Mouse (Mus musculus): ENCODE data around the gene Glmp. TPM values are rescaled to one million over a fixed set of nuclear protein-coding genes. Genes with fewer than 3 reads are reported as not detected.

Gene Glmp
- polyA plus RNA-seq, 1 experiment = 138 TPM

GRCm38 (mm10) chr3:88296110-88296560 lies 28.7 kb upstream of the Glmp start:
- H3K27me3 ChIP-seq (replicated peaks) = no peaks in the 10 kb centered on the region
- H3K36me3 ChIP-seq (replicated peaks; ENCODE audit: low read length) = peaks cover 24% of the 10 kb centered on the region
- H3K4me1 ChIP-seq = peaks cover 40% of the 10 kb centered on the region
- H3K4me3 ChIP-seq (replicated peaks) = peak overlapping the region; percentile 98
- TF ChIP-seq GATA1 (IDR thresholded peaks at IDR 0.05; ENCODE audit: borderline replicate concordance, low read length) = no peak
- no peak for TF ChIP-seq FLI1 (IDR thresholded peaks at IDR 0.05; ENCODE audit: low read length)
- H3K9me3 ChIP-seq = no peaks in the 10 kb centered on the region

DNA sequence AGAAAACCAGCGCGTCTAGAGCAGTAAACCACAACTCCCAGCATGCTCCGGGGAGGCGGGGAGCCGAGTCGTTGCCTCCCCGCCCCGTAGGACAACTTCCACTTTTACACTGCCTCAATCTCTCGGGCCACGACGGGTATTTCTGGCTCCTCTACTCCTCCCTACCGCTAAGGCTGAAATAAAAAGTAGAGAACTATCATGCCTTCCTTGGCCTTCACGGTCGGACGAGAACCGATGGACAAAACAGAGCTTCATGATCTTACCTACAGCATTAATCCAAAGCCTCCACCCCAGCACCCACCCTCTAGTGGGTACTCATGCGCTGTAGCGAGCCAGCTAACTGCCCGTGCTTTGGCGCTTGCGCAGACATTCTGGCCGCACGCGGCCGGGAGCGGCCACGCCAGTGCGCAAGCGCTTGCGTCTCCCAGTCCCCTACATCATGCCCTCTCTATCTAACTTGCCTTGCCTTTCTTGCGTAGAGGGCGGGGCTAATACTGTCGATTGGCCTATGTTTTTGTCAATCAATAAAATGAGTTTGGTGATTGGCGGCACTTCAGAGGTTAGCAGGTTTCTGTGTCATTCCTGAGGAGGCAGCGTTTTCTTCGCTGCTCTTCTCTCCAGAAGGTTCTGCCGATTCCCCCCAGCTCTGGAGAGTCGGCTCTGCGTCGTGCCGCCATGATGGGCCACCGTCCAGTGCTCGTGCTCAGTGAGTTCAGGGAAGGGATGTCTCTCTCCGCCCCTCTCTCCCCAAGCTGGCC lies 28.1 kb upstream of the Glmp start, which contains the start of the genes Tsacc and Cct3:
Gene Tsacc (minus strand): TSS at position 439 of the 758 bp plus-strand sequence.
Gene Cct3 (plus strand): TSS at position 556 of the 758 bp plus-strand sequence.
- Histone ChIP-seq H3K36me3 (replicated peaks; ENCODE audit: low read length) (peaks cover 29% of the 10 kb centered on the region), H3K27me3 (replicated peaks) (no peaks in the 10 kb centered on the region)

DNA sequence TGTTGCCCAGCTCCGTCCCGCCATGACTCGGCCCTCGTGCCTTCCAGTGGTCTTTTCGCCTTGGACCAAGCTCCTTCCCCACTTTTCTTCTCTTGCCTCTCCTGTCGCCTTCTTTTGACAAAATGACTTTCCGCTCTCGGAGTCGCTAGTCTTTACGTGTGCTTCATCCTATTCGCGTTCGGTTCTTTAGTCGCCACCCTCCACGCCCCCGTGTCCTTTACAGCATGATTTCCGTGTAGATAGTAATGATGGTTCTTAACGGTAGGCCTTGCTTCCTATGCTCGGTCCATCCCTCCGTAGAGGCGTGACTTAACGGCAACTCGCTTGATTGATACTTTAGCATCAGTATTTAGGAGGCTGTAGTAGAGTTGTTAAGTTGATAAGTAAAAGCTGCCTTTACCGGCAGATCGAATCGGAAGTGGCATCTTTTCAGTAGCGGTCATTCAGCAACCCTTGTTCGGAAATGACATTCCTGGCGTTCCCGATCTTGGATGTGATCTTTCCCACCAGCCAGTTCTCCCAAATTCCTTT lies 27.4 kb upstream of the Glmp start:
- H3K4me3 ChIP-seq (replicated peaks) = peak overlapping the region; percentile 98
- H3K36me3 ChIP-seq (replicated peaks; ENCODE audit: low read length) = peaks cover 35% of the 10 kb centered on the region
- H3K9me3 ChIP-seq = no peaks in the 10 kb centered on the region
- peaks cover 40% of the 10 kb centered on the region for H3K4me1 ChIP-seq
- H3K27me3 ChIP-seq (replicated peaks) = no peaks in the 10 kb centered on the region
- TF ChIP-seq GATA1 (IDR thresholded peaks at IDR 0.05; ENCODE audit: borderline replicate concordance, low read length) (no peak), FLI1 (IDR thresholded peaks at IDR 0.05; ENCODE audit: low read length) (no peak)

More for the DNA sequence above, 28.1 kb upstream of the Glmp start, which contains the start of the genes Tsacc and Cct3:
- TF ChIP-seq GATA1 (IDR thresholded peaks at IDR 0.05; ENCODE audit: borderline replicate concordance, low read length) = no peak
- TF ChIP-seq FLI1 (IDR thresholded peaks at IDR 0.05; ENCODE audit: low read length) = no peak
- no peaks in the 10 kb centered on the region for H3K9me3 ChIP-seq
- peaks cover 40% of the 10 kb centered on the region for H3K4me1 ChIP-seq
- peak within 1 kb of the TSS; percentile 98 for H3K4me3 ChIP-seq (replicated peaks)

DNA sequence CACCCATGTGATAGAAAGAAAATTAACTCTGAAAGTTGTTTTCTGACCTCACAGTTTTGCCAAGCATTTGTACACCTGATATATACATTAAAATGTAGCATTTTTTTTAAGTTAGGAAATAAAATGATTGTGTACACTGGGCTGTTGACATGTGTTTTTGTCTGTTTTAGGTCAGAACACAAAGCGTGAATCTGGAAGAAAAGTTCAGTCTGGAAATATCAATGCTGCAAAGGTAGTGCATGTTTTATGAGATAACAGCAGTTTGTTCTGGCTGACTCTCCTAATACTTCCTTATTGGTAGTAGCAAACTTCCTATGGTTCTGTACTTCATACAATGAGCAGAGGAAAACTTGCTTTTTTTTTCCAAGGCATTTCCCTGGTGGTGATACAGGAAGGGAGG lies 25.7 kb upstream of the Glmp start:
- TF ChIP-seq FLI1 (IDR thresholded peaks at IDR 0.05; ENCODE audit: low read length) = no peak
- TF ChIP-seq GATA1 (IDR thresholded peaks at IDR 0.05; ENCODE audit: borderline replicate concordance, low read length) = no peak
- Histone ChIP-seq H3K36me3 (replicated peaks; ENCODE audit: low read length) (peaks cover 53% of the 10 kb centered on the region), H3K4me3 (replicated peaks) (no peak overlapping the region)

DNA sequence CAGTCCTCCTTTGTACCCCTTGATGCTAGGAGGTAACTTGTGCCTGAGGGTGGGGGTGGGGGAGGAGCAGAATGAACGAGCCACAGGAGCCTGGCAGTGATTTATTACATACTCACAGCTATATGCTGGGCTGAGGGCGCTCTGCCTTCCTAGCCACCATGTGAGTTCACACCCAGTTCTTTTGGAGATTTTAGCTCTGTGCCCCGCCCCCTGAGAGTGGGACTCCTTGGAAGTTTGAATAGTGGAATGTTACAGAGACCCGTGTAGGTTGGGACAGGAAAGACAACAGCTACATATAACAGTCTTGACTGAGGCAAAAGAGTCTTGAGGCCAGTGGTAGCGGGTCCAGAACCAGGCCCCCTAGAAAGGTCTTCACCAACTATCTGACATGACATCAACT lies 4.1 kb downstream of the Glmp start:
- Histone ChIP-seq H3K9me3 (no peaks in the 10 kb centered on the region), H3K36me3 (replicated peaks; ENCODE audit: low read length) (peaks cover 62% of the 10 kb centered on the region), H3K4me3 (replicated peaks) (no peak overlapping the region), H3K4me1 (peaks cover 35% of the 10 kb centered on the region), H3K27me3 (replicated peaks) (no peaks in the 10 kb centered on the region)
- TF ChIP-seq GATA1 (IDR thresholded peaks at IDR 0.05; ENCODE audit: borderline replicate concordance, low read length) = no peak
- TF ChIP-seq FLI1 (IDR thresholded peaks at IDR 0.05; ENCODE audit: low read length) = no peak

More for the DNA sequence above, 25.7 kb upstream of the Glmp start:
- Histone ChIP-seq H3K9me3 (no peaks in the 10 kb centered on the region), H3K27me3 (replicated peaks) (no peaks in the 10 kb centered on the region), H3K4me1 (peaks cover 40% of the 10 kb centered on the region)

DNA sequence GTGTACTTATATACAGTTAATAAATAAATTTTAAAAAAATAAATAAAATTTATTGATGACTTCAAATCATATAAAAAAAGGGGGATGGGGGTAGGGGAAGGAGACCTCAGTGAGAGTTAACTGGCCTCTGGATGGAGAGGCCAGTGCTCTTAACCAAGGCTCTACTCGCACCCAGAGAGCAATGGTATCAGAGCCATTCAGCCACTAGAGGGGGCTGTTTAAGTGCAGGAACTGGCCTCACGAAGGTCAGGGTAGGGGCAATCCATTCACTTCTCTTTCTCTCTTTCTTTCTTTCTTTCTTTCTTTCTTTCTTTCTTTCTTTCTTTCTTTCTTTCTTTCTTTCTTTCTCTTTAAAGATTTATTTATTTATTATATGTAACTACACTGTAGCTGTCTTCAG lies 6.5 kb downstream of the Glmp start:
- Histone ChIP-seq H3K9me3 (no peaks in the 10 kb centered on the region), H3K27me3 (replicated peaks) (no peaks in the 10 kb centered on the region), H3K36me3 (replicated peaks; ENCODE audit: low read length) (peaks cover 58% of the 10 kb centered on the region), H3K4me1 (peaks cover 35% of the 10 kb centered on the region), H3K4me3 (replicated peaks) (no peak overlapping the region)
- TF ChIP-seq GATA1 (IDR thresholded peaks at IDR 0.05; ENCODE audit: borderline replicate concordance, low read length) = no peak
- no peak for TF ChIP-seq FLI1 (IDR thresholded peaks at IDR 0.05; ENCODE audit: low read length)

- no peaks in the 10 kb centered on the region for H3K9me3 ChIP-seq
- no peaks in the 10 kb centered on the region for H3K27me3 ChIP-seq (replicated peaks)
- no peak overlapping the region for H3K4me3 ChIP-seq (replicated peaks)
- TF ChIP-seq GATA1 (IDR thresholded peaks at IDR 0.05; ENCODE audit: borderline replicate concordance, low read length) (no peak), FLI1 (IDR thresholded peaks at IDR 0.05; ENCODE audit: low read length) (no peak)
- peaks cover 37% of the 10 kb centered on the region for H3K36me3 ChIP-seq (replicated peaks; ENCODE audit: low read length)
- H3K4me1 ChIP-seq = peaks cover 41% of the 10 kb centered on the region
Observed at GRCm38 (mm10) chr3:88334029-88334658, 9.3 kb downstream of the Glmp start.

GRCm38 (mm10) chr3:88334902-88335435 lies 10.1 kb downstream of the Glmp start:
- Histone ChIP-seq H3K27me3 (replicated peaks) (no peaks in the 10 kb centered on the region), H3K9me3 (no peaks in the 10 kb centered on the region), H3K36me3 (replicated peaks; ENCODE audit: low read length) (peaks cover 31% of the 10 kb centered on the region), H3K4me1 (peaks cover 46% of the 10 kb centered on the region), H3K4me3 (replicated peaks) (peak overlapping the region; percentile 92)
- no peak for TF ChIP-seq GATA1 (IDR thresholded peaks at IDR 0.05; ENCODE audit: borderline replicate concordance, low read length)

DNA sequence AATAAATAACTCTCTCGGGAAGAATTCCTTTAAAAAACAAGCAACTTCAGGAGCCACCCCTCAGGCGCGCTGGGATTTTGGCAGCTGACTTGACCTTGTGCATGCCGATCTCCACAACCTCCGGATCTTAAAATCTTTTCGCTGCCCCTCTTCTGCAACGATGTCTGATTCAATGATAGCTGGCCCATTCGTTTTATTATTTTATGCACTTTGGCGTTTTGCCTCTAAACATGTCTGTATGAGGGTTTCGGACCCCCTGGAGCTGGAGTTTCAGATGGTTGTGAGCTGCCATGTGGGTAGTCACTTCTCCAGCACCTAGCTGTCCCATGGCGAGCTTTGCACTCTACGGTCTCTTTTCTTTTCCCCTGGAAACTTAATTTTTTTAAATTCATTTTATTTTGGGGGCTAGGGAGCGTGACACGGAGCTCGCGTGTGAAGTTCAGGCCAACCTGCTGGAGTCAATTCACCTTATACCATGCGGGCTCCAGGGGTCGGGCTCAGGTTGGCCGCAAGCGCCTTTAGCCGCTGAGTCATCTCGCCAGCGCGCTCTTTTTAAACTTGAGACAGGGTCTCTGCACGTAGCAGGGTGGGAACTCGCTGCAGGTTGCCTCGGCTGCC lies 10.7 kb downstream of the Glmp start:
- Histone ChIP-seq H3K4me3 (replicated peaks) (peak overlapping the region; percentile 92), H3K9me3 (no peaks in the 10 kb centered on the region), H3K36me3 (replicated peaks; ENCODE audit: low read length) (peaks cover 28% of the 10 kb centered on the region), H3K4me1 (peaks cover 48% of the 10 kb centered on the region), H3K27me3 (replicated peaks) (no peaks in the 10 kb centered on the region)
- TF ChIP-seq FLI1 (IDR thresholded peaks at IDR 0.05; ENCODE audit: low read length) (no peak), GATA1 (IDR thresholded peaks at IDR 0.05; ENCODE audit: borderline replicate concordance, low read length) (no peak)
